Mouse (Mus musculus) left cerebral cortex, adult 9 months (tissue): ENCODE measurements around the gene Mindy1.
A peak's percentile ranks its signal among the peaks of the same experiment; 100 is the strongest.
"Not testable (repeated sequence)": the region's sequence is repeated elsewhere in the genome, so short reads cannot be mapped to it uniquely, and the experiment has no call there.

Experiments used
- DNase-seq, 2 experiments: peaks; one replicate each; pipeline ENCODE4 v3.0.0; 2022; ENCODE audit warnings: low spot score in 2 of 2

Mindy1 gene

GRCm38 (mm10) chr3:95319701-95320625 lies 38.8 kb downstream of the Mindy1 start:
- DNase-seq, result peak in 1 of 2 experiments; percentile 33

GRCm38 (mm10) chr3:95323429-95323828 lies 42.3 kb downstream of the Mindy1 start:
- DNase-seq, result no peak

- DNase-seq, result no peak
Observed at GRCm38 (mm10) chr3:95324454-95325144, 43.5 kb downstream of the Mindy1 start.

- no peak for DNase-seq
Observed at GRCm38 (mm10) chr3:95328803-95329404, 47.8 kb downstream of the Mindy1 start.

- no peak for DNase-seq
Observed at GRCm38 (mm10) chr3:95331528-95331927, 50.4 kb downstream of the Mindy1 start.

- DNase-seq, result no peak
Observed at GRCm38 (mm10) chr3:95337345-95337744, 56.2 kb downstream of the Mindy1 start.

GRCm38 (mm10) chr3:95338251-95338650 lies 57.1 kb downstream of the Mindy1 start:
- no peak for DNase-seq

GRCm38 (mm10) chr3:95343356-95344000 lies 62.3 kb downstream of the Mindy1 start:
- DNase-seq, result not testable (repeated sequence)
